Mouse (Mus musculus) small intestine, adult 2 months (tissue): ENCODE results near the gene Cbx1.

ENCODE experiments used
- CTCF ChIP-seq: fragments of 200-500 bp; IDR thresholded peaks from 2 replicates; pipeline ENCODE4 v1.5.1; 2012; ENCODE audit warnings: low read depth, mild to moderate bottlenecking, control low read depth, inconsistent platforms, low read length, moderate library complexity, mixed read lengths; ENCODE audit not compliant: insufficient replicate concordance, insufficient read length; ENCODE audit errors: extremely low read depth
- POLR2A ChIP-seq: fragments of 200-500 bp; IDR thresholded peaks from 2 replicates; pipeline ENCODE4 v1.6.1; 2012; ENCODE audit warnings: low read depth, mild to moderate bottlenecking, control low read depth, inconsistent platforms, low read length, moderate library complexity

- TF ChIP-seq CTCF = no peak
- no peak for TF ChIP-seq POLR2A
Measured at GRCm38 (mm10) chr11:96827062-96827581, 38.2 kb downstream of the Cbx1 start.
